Mouse (Mus musculus) hindbrain, postnatal 0 days (tissue): ENCODE results near the gene Gpr142. TPM values are rescaled to one million over a fixed set of nuclear protein-coding genes. Genes with fewer than 3 reads are reported as not detected.

Source experiments
- ATAC-seq: fragments of 200-750 bp; cut with Nextera tagmentation; 2 replicates; pipeline ENCODE4 v1.8.0; 2017; ENCODE audit warnings: mild to moderate bottlenecking, moderate TSS enrichment, moderate library complexity
- DNase-seq: peaks from one replicate; pipeline ENCODE4 v3.0.0-alpha.2; 2015; ENCODE audit warnings: low spot score
- H3K27ac ChIP-seq: fragments of 300-500 bp; sonication (generic); 2 replicates; pipeline ENCODE4 v1.5.1; 2014; ENCODE audit warnings: mild to moderate bottlenecking
- H3K27me3 ChIP-seq: fragments of 300-500 bp; sonication (generic); 2 replicates; pipeline ENCODE4 v1.6.1; 2014; ENCODE audit warnings: low read length, mixed read lengths; ENCODE audit not compliant: insufficient read depth
- H3K36me3 ChIP-seq: fragments of 300-500 bp; sonication (generic); 2 replicates; pipeline ENCODE4 v1.6.1; 2014; ENCODE audit warnings: low read length, mixed read lengths; ENCODE audit not compliant: insufficient read depth
- H3K4me1 ChIP-seq: fragments of 300-500 bp; sonication (generic); 2 replicates; pipeline ENCODE4 v1.6.1; 2014; ENCODE audit warnings: antibody characterized with exemption, low read length, mixed read lengths; ENCODE audit not compliant: insufficient read depth
- H3K4me2 ChIP-seq: fragments of 300-500 bp; sonication (generic); 2 replicates; pipeline ENCODE4 v1.6.1; 2014; ENCODE audit warnings: low read depth, mild to moderate bottlenecking, low read length, moderate library complexity, mixed read lengths
- H3K4me3 ChIP-seq: fragments of 300-500 bp; sonication (generic); 2 replicates; pipeline ENCODE4 v1.5.1; 2014; ENCODE audit warnings: low read length
- H3K9ac ChIP-seq: fragments of 300-500 bp; sonication (generic); replicated peaks from 2 replicates; pipeline ENCODE4 v1.6.1; 2014; ENCODE audit warnings: mild to moderate bottlenecking, low read length, moderate library complexity, mixed read lengths
- H3K9me3 ChIP-seq: fragments of 300-500 bp; sonication (generic); 2 replicates; pipeline ENCODE4 v1.6.1; 2016; ENCODE audit warnings: low read length, mixed read lengths
- CTCF ChIP-seq: IDR thresholded peaks from 2 replicates; pipeline ENCODE4 v1.5.1; 2016; ENCODE audit warnings: antibody characterized with exemption, control low read depth, low read depth
- WGBS: fragments of 180-500 bp; shearing (Covaris S2); extraction: QIAGEN DNeasy Blood & Tissue Kit; methylation state at CpG from one replicate; pipeline ENCODE4 v1.1.7; 2014; 5-methylcytosine and 5-hydroxymethylcytosine counted together
- polyA plus RNA-seq: library from polyadenylated mRNA; unstranded; fragments of >200 nt; fragmentation: Nextera tagmentation; extraction: Ambion mirVana; gene quantifications from 2 replicates; pipeline ENCODE4 v1.2.1, GENCODE M21; 2015
- total RNA-seq: library from RNA; depleted of rRNA; stranded (reverse); fragments of >200 nt; gene quantifications from 2 replicates; pipeline ENCODE4 v1.2.3, GENCODE M21; 2014

Gpr142 gene
- total and polyA plus RNA-seq, 2 experiments from 2014 or later: 0.58 TPM; not detected in 1

- Histone ChIP-seq H3K9me3 (no peaks in the 10 kb centered on the region), H3K4me2 (no peak overlapping the region), H3K4me3 (no peak overlapping the region), H3K27me3 (no peaks in the 10 kb centered on the region), H3K4me1 (peaks cover 5% of the 10 kb centered on the region), H3K9ac (no peak overlapping the region), H3K36me3 (no peaks in the 10 kb centered on the region), H3K27ac (no peak overlapping the region)
- DNase-seq: no peak
- WGBS: 91% methylated on average over 7 of the region's 7 CpGs
- ATAC-seq: no peak
- TF ChIP-seq CTCF: no peak
Observed at GRCm38 (mm10) chr11:114818185-114818584, 19.5 kb downstream of the Gpr142 start.

DNA sequence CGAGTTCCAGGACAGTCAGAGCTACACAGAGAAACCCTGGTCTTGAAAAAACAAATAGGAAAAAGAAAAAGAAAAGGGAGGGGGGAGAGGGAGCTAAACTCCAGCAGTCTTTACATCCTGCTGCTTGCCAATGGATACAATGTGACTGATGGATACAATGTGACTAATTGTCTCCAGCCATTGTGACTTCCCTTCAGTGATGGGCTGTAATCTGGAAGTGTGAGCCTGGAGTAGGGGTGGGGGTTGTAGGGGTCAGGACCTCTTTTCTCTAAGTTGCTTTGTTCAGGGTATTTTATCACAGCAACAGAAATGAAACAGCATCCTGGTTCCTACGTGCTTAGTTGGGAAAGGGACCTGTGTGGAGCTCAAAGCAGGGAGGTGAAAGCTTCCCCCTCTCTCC lies 20.4 kb downstream of the Gpr142 start:
- H3K36me3 ChIP-seq: no peaks in the 10 kb centered on the region
- no peak overlapping the region for H3K9ac ChIP-seq
- no peak for TF ChIP-seq CTCF
- no peak overlapping the region for H3K27ac ChIP-seq
- H3K4me3 ChIP-seq: no peak overlapping the region
- no peaks in the 10 kb centered on the region for H3K27me3 ChIP-seq
- no peak overlapping the region for H3K4me2 ChIP-seq
- 32% methylated on average over 2 of the region's 2 CpGs for WGBS
- no peak for DNase-seq
- H3K9me3 ChIP-seq: no peaks in the 10 kb centered on the region
- ATAC-seq: no peak
- peaks cover 8% of the 10 kb centered on the region for H3K4me1 ChIP-seq

GRCm38 (mm10) chr11:114820444-114820843 lies 21.7 kb downstream of the Gpr142 start:
- Histone ChIP-seq H3K27me3 (no peaks in the 10 kb centered on the region), H3K27ac (no peak overlapping the region), H3K4me2 (no peak overlapping the region), H3K4me1 (peaks cover 8% of the 10 kb centered on the region), H3K4me3 (no peak overlapping the region), H3K36me3 (no peaks in the 10 kb centered on the region), H3K9me3 (no peaks in the 10 kb centered on the region), H3K9ac (no peak overlapping the region)
- ATAC-seq: no peak
- TF ChIP-seq CTCF: no peak
- DNase-seq: no peak
- WGBS: 44% methylated on average over 3 of the region's 3 CpGs

- ATAC-seq: no peak
- H3K27me3 ChIP-seq: no peaks in the 10 kb centered on the region
Observed at GRCm38 (mm10) chr11:114821325-114821724, 22.6 kb downstream of the Gpr142 start.

GRCm38 (mm10) chr11:114822727-114823126 lies 24.0 kb downstream of the Gpr142 start:
- peak; percentile 76 for ATAC-seq
- H3K4me2 ChIP-seq: peak overlapping the region; percentile 5; the same call in 1 of the 2 replicates
- peak; percentile 77 for DNase-seq
- H3K36me3 ChIP-seq: no peaks in the 10 kb centered on the region
- 19% methylated on average over 12 of the region's 12 CpGs for WGBS
- H3K4me3 ChIP-seq: no peak overlapping the region
- H3K9ac ChIP-seq: no peak overlapping the region
- peaks cover 8% of the 10 kb centered on the region for H3K4me1 ChIP-seq
- no peaks in the 10 kb centered on the region for H3K27me3 ChIP-seq
- 0 out of 2 replicates have a peak, but pooled peaks have one; percentile 8 for TF ChIP-seq CTCF
- H3K9me3 ChIP-seq: no peaks in the 10 kb centered on the region
- peak overlapping the region; percentile 32; the same call in 1 of the 2 replicates for H3K27ac ChIP-seq

More at GRCm38 (mm10) chr11:114821325-114821724, 22.6 kb downstream of the Gpr142 start:
- no peak overlapping the region for H3K27ac ChIP-seq
- peaks cover 8% of the 10 kb centered on the region for H3K4me1 ChIP-seq
- no peaks in the 10 kb centered on the region for H3K9me3 ChIP-seq
- no peak overlapping the region for H3K9ac ChIP-seq
- no peaks in the 10 kb centered on the region for H3K36me3 ChIP-seq
- H3K4me3 ChIP-seq: no peak overlapping the region
- no peak overlapping the region for H3K4me2 ChIP-seq
- WGBS: 59% methylated on average over 1 of the region's 1 CpGs
- no peak for TF ChIP-seq CTCF
- no peak for DNase-seq

DNA sequence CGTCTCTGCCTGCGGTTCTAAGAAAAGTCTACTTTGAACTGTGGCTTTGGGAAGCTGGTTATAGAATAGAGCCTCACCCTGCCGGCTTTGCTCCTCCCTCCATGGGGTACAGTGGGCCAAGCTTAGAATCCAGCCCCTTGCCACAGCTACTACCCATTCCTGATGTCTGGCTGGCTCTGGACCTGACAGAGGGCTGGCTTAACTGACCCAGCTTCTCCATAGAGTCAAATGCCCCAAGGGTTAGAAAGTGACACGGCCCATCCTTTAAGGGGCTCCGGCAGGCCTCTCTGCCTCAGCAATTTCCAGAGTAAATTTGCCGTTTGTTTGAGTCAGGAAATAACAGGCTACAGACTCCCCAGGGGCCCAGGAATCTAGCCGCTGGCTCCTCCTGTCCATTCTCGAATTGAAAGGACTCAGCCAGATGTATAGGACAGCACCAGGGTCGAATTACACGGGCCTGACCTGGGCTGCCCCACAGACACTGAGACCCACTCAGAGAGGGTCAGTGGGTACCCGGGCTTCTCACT lies 24.5 kb downstream of the Gpr142 start:
- 9% methylated on average over 11 of the region's 11 CpGs for WGBS
- Histone ChIP-seq H3K4me3 (no peak overlapping the region), H3K9me3 (no peaks in the 10 kb centered on the region), H3K4me2 (peak overlapping the region; percentile 5; the same call in 1 of the 2 replicates), H3K4me1 (peaks cover 8% of the 10 kb centered on the region), H3K36me3 (no peaks in the 10 kb centered on the region), H3K27me3 (no peaks in the 10 kb centered on the region), H3K9ac (no peak overlapping the region), H3K27ac (peak overlapping the region; percentile 32; the same call in 1 of the 2 replicates)
- DNase-seq (no peak), ATAC-seq (no peak)
- no peak for TF ChIP-seq CTCF

- H3K27me3 ChIP-seq: no peaks in the 10 kb centered on the region
- no peaks in the 10 kb centered on the region for H3K36me3 ChIP-seq
- TF ChIP-seq CTCF: no peak
- DNase-seq: no peak
- H3K9me3 ChIP-seq: no peaks in the 10 kb centered on the region
- WGBS: 41% methylated on average over 5 of the region's 5 CpGs
- H3K9ac ChIP-seq: no peak overlapping the region
- H3K4me2 ChIP-seq: no peak overlapping the region
- peaks cover 16% of the 10 kb centered on the region for H3K4me1 ChIP-seq
- no peak for ATAC-seq
- no peak overlapping the region for H3K27ac ChIP-seq
- no peak overlapping the region for H3K4me3 ChIP-seq
Observed at GRCm38 (mm10) chr11:114826686-114827085, 28.0 kb downstream of the Gpr142 start.
